Mouse (Mus musculus): ENCODE measurements around the gene Zbtb8a.
"Not testable (repeated sequence)": the region's sequence is repeated elsewhere in the genome, so short reads cannot be mapped to it uniquely, and the experiment has no call there.

Gene Zbtb8a

GRCm38 (mm10) chr4:129376961-129377545, 863 bp downstream of the Zbtb8a start:
- DNase-seq (ENCODE audit: low spot score) = no peak

- DNase-seq (ENCODE audit: low spot score) = no peak
Observed at GRCm38 (mm10) chr4:129375821-129376220, 2.1 kb downstream of the Zbtb8a start.

- no peak for DNase-seq (ENCODE audit: low spot score)
Observed at GRCm38 (mm10) chr4:129375000-129375399, 2.9 kb downstream of the Zbtb8a start.

- no peak for DNase-seq (ENCODE audit: low spot score)
Observed at GRCm38 (mm10) chr4:129374219-129374755, 3.6 kb downstream of the Zbtb8a start.

GRCm38 (mm10) chr4:129373202-129373976, 4.5 kb downstream of the Zbtb8a start:
- no peak for DNase-seq (ENCODE audit: low spot score)

- no peak for DNase-seq (ENCODE audit: low spot score)
Observed at GRCm38 (mm10) chr4:129371391-129371790, 6.5 kb downstream of the Zbtb8a start.

DNA sequence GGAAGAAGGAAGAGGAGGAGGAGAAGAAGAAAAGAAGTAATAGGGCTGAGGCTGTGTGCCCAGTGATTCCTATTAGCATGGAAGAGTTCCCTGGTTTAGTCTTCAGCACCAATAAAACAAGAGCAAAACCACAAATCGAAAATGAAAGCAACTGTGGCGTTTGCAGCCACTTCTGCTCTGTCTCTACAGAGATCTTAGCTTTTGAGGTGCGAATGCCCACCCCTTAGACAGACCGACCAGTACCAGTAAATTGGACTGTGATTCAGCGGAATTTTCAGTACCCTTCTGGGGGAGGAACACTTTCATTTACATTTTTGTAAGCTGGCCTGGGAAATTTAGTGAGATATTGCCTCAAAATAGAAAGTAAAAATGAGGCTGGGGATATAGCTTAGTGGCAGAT, 12.7 kb downstream of the Zbtb8a start:
- no peak for DNase-seq (ENCODE audit: low spot score)

GRCm38 (mm10) chr4:129364379-129364778, 13.5 kb downstream of the Zbtb8a start:
- DNase-seq (ENCODE audit: low spot score) = no peak

DNA sequence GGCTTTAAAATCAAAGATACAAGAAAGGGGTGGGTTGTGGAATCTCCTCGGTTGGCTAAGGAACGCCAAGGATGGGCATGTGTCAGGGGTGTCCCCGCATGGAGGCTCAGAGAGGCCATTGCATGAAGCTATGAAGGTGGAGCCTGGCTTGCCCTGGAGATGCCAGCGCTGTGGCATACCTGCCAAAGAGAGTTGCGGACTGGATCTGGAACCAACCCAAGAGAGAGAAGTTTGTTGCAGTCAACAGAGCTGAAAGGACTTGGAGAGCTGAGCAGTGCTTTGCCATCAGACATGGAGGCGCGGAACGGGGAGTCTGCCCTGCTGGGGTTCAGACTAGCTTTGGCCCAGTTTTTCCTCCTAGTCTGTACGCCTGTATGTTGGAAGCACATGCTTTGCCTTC, 14.5 kb downstream of the Zbtb8a start:
- no peak for DNase-seq (ENCODE audit: low spot score)

DNA sequence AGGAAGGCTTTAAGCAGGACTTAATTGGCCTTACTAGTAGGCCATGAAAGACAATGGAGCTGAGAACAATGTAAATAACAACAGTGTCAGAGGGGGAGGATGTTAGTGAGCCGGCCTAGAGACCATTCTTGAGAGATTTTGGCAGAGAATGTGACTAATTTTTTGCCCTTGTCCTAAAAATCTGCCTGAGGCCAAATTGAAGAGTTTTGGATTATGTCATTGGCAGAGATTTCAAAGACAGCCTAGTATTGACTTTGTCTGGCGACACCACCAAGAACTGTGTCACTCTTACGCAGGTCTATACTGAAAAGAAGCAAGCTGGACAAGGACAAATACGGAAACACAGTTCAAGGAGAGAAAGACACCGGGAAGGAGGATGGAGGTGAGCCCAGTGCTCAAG, 15.1 kb downstream of the Zbtb8a start:
- no peak for DNase-seq (ENCODE audit: low spot score)

GRCm38 (mm10) chr4:129362238-129362637, 15.7 kb downstream of the Zbtb8a start:
- not testable (repeated sequence) for DNase-seq (ENCODE audit: low spot score)

DNA sequence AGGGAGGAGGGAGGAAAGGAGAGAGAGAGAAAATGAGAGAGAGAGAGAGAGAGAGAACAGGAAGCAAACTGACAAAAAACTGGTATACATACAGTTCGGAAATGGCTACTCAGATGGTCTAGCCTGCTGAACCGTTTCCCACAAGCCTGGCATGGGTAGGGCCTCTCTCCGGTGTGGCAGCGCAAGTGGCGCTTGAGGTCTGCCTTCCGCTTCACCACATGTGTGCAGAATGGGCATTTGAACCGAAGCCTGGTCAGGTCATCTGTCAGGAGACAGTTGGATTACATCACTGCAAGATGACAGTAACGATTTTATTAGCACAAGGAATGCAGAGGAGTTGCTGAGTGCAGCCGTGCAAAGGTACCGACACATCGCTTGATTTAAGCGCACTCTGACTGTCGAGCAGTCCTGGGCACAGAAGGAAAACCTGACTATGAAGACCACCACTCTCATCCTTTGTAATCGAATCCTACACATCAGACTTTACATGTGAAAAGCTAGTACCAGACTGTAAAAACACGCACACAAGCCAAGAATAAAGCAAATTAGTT, 20.2 kb downstream of the Zbtb8a start:
- DNase-seq (ENCODE audit: low spot score) = no peak

DNA sequence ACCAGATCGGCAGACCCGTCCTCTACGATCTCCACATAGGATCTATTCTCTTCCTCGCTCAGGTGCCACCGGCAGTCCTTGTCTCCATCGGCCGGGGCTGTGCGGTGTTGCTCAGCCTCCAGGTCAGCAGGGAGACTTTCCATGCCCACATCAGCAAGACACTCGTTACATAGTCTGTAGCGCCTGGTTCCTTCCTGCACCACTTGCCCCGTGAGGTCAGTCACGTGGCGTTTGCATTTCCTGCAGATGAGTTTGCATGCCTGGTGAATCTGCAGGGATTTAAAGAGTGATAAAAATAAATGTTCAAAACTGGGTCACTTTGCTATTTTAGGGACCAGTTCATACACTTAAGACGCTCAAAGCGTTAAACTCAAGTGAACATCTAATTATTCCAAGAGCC, 23.7 kb downstream of the Zbtb8a start:
- DNase-seq (ENCODE audit: low spot score) = no peak

GRCm38 (mm10) chr4:129353176-129353575, 24.7 kb downstream of the Zbtb8a start:
- DNase-seq (ENCODE audit: low spot score) = no peak

GRCm38 (mm10) chr4:129351111-129351510, 26.8 kb downstream of the Zbtb8a start:
- no peak for DNase-seq (ENCODE audit: low spot score)

DNA sequence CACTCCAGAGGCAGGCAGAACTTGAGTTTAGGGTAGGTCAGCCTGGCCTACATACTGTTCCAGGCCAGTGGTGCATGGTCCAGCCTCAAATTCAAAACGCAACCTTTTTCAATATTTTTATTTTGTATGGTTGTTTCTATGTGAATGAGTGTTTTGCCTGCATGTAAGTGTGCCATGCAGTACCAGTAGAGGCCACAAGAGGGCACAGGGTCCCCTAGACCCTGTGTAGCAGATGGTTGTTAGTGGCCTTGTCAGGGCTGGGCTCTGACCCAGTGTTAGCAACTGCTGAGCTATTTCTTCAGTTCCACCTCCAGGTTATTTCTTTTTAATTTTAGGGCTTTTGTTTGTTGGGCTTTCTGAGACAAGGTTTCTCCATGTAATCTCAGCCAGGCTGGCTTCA, 27.3 kb downstream of the Zbtb8a start:
- peak; percentile 23 for DNase-seq (ENCODE audit: low spot score)

DNA sequence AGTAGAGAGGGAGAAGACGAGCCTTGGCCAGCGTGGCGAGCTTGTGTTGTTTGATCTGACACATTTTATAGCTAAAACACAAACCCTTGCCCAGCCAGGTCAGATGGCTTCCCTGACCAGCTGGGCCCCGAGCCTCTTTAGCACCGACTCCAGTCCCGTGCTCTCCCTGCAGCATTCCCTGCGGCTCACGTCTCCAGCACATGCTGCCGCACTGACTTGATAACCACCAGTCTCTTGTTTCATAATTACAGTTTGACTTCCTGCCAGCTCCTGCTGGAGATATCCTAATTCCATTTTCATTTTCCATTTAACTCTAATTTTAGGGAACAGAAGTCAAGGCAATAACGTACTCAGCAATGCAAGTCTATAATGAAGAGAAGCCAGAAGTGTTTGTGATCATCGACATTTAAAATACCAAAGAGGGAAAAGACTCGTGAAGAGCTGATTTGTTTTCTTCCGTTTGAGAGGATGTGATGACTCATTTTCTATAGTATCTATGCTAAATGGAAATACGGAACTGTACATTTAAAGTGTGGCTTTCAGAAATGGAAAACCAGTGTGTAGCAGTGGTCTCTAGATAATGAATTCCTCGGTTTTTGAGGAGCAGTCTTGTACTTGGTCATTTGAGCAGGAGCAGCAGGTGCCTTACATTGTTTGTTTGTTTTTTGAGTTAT, 31.3 kb downstream of the Zbtb8a start:
- no peak for DNase-seq (ENCODE audit: low spot score)

DNA sequence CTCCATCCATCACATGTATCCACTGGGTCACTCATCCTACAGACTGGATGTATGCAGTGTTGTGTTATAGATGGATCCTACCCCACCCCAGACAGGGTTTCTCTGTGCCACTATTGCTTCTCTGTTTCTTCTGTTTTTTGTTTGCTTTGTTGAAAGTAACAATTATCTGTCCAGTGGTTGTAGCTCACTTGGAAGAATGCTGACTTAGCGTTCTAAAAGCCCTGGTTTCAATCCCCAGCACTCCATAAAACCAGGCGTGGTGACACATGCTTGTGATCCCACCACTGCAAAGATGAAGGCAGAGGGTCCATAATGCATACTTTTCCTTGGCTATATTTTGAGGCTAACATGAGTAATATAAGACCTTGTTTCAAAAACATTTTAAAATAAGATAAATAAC, 35.2 kb downstream of the Zbtb8a start:
- DNase-seq (ENCODE audit: low spot score) = no peak

DNA sequence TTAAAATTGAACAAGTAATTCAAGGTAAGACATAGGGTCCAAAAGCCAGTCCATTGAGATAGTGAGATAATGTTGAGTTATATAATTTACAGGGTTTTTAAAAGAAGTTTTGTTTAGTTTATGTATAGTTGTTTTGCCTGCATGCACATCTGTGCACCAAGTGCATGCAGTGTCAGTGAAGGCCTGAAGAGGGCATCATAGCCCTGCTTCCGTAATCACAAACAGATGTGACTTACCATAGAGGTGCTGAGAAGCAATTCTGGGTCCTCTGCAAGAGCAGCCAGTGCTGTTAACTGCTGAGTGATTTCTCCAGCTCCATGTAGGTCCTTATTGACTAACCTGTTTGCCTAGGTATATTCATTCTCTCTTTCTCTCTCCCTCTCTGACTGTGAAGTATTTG, 36.0 kb downstream of the Zbtb8a start:
- DNase-seq (ENCODE audit: low spot score) = no peak

DNA sequence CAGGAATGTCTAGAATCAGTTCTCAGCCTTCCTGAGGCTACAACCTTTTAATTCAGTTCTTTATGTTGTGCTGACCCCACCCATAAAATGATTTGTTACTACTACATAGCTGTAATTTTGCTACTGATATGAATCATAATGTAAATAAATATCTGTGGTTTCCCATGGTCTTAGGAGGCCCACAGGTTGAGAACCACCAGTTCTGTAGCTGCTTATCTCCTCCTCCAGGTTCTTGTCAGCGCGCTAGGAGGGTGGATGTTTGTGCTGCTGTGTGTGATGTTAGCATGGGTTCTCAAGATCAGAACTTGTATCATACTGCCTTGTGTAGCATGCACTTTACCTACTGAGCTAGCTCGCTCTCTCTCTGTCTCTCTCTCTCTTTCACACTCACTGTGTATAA, 38.2 kb downstream of the Zbtb8a start:
- no peak for DNase-seq (ENCODE audit: low spot score)

DNA sequence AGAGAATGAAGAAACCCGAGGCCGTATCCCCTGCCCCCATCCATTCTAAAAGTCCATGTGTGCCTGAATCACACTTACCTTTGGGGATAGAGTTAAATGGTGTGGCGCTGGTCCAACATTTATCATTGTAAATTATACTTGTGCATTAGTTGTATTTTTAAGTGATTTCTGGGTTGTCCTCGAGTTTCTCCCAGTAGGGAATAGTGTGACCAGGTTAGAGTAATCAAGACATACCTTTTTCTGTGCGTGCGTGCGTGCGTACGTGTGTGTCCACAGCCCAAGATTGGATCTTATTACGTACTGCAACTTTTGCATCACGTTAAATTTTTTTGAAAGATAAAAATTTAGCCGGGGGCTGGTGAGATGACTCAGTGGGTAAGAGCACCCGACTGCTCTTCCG, 41.6 kb downstream of the Zbtb8a start:
- no peak for DNase-seq (ENCODE audit: low spot score)

DNA sequence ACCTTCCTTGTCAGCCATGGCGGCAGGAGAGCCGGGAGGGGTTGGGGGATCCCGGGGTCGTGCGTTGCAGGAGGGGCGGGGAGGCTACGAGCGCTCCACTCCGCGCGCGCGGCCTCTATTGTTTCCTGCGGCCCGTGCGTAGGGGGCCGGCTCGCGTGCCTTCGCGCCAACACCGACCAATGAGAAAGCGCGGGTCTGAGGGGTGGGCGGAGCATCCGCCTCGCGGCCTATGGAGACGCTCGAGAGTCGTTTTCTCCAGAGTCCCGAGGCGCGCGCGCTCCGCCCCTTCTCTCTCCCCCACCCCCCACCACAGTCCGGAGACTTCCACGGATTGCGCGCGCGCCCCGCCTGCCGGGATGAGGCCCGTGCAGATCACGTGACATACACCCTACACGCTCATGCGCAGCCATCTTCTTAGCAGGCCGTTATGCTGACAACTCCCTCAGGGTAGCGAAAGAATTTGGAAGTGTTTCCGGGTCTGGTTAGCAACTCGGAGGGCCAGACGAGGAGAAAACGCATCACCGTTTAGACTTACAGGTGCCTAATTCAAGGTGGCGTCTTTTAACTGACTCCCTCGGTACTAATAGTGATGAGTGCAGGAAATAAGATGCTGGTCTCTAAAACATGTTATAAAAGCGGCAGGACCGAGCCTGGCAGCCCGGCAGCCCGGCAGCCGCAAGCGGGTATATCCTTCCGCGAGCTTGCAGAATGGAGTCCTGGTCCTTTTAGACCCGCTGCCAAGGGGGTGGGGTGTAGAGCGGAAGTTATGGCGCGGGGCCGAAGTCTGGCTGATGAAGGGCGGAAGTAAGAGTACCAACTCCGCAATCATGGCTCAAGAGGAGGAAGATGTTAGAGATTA, 42.5 kb downstream of the Zbtb8a start, which contains the start of the genes Rbbp4 and Zbtb8os:
Gene Rbbp4 (minus strand): TSS at position 155 of the 859 bp plus-strand sequence.
Gene Zbtb8os (plus strand): TSS at position 480 of the 859 bp plus-strand sequence.
- peak; percentile 96 for DNase-seq (ENCODE audit: low spot score)
